Mouse (Mus musculus) 416B (cell line): ENCODE results near the gene Fam167b.
"Not testable (repeated sequence)": the region's sequence is repeated elsewhere in the genome, so short reads cannot be mapped to it uniquely, and the experiment has no call there.

ENCODE experiments used
- DNase-seq: peaks from one replicate; pipeline ENCODE4 v3.0.0; 2011; ENCODE audit warnings: low read depth

Fam167b gene

DNA sequence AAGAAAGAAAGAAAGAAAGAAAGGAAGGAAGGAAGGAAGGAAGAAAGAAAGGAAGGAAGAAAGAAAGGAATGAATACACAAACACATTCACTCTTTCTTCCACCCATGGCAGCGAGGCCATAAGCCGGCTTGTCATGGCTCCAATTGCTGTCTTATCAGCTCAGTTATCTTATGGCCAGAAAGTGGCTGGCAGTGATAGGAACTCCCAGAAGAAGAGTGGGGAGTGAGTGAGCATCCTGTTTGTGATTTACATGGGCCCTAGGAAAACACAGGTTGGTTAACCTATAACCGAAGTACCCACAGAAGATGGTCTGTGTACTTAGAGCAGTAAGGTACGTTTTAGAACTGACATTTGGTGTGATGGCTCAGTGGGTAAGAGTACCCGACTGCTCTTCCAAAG lies 17.2 kb downstream of the Fam167b start:
- no peak for DNase-seq

DNA sequence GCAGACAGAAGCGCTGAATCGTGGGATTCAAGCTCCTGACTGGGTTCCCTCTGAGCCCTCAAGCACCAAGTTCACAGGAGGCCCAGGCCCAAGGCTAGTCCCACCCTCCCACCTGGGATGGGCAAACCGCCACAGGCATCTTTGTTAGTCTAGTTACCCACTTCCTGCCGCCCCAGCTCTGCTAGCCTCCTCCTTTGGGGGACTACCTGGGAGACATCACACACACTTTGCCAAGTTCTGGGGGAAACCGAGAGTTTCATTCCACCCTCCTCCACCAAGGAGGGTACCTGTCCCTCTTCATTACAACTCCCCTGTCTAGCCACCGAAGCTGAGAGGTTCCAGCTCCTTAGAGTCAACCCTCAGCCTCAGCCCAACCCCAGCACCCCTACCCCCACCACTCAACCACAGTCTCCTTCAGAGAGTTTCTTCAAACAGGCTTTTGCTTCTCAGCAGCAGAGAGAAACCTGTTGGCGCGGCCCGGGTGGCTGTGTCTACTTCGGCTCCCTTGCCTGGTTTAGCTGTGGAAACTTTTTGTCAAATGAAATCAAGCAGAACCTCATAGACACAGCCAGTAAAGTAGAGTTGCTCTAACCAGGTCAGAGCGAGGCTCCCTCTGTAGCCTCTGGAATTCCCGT lies 19.9 kb downstream of the Fam167b start:
- no peak for DNase-seq

DNA sequence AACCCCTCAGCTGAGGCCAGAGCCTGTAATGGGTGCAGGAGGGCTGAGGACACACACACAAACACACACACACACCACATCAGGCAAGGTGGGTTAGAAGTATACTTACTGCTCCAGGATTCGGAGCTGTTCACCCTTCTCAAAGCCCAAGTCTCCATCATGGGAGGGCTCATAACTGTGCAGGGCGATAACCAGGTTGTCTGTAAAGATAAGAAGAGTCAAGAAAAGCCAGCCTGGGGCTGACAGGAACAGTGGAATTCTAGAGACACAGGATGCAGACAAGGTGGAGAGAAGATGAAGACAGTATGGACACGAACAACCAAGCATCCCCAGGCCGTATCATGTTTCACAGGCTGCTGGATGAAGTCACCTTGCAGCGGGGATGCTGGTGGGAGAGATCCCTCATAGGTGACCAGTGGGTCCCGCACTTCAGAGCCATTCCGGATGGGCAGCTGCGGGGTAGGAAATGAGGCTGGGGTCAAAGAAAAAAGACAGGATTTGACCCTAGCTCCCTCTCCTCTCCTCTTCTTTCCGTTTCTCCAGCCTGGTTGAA lies 21.0 kb downstream of the Fam167b start:
- no peak for DNase-seq

DNA sequence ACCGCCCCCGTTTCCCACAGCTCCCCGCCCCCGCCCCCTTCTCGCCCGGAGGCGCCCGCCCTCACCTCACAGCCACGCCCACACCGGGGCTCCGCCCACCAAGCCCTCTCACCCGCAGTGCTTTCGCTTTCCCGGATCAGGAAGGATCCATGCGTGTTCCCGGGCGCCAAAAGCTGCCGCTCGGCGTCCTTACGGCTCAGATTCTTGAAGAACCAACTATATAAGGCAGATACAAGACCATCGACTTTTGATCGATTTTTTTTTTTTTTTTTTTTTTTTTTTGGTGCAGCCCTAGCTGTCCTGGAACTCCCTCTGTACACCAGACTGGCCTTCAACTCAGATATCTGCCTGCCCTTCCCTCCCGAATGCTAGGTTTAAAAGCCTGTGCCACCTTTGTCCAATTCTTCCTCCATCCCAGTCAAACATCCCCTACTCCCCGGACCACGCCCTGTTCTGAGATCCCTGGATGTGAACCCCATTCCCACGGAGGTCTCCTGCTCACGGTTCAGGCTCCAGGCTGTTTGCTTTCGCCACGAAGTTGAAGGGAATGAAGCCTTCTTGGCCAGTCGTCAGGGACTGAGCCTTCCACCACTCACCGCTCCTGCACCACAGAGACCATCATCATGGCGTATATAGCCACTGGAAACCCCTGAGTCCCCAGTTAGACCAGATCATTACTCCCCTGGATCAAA lies 21.7 kb downstream of the Fam167b start:
- peak; percentile 93 for DNase-seq

DNA sequence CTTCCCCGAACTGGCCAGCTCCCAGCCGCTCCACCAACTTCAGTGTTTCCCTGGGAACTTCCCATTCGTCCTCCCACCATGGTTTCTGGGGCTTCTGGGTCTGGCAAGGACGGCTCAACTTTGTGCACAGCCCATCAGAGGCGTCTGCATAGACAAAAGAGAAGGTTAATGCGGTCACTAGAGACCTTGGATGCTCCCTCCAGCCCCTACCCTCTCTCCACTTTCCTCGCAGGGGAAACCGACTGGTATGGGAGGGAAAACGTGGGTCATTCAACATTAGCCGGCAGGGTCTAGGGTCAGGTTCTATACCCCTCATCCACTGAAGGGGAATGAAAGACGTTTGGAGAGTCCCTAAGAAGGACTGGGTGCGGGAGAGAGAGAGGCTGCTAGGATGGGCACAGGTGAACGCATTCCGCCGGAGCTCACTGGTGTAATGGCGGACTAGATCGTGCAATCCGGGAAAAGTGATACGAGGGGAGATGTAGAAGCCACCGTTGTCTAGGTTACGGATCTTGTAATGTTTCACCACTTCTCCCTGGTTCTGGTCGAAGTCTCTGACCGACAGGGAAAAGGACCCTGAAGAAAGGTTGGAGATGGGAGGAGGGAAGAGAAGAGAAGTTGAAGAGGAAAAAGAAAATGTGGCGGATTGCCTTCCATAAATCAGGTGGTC lies 22.4 kb downstream of the Fam167b start:
- no peak for DNase-seq

DNA sequence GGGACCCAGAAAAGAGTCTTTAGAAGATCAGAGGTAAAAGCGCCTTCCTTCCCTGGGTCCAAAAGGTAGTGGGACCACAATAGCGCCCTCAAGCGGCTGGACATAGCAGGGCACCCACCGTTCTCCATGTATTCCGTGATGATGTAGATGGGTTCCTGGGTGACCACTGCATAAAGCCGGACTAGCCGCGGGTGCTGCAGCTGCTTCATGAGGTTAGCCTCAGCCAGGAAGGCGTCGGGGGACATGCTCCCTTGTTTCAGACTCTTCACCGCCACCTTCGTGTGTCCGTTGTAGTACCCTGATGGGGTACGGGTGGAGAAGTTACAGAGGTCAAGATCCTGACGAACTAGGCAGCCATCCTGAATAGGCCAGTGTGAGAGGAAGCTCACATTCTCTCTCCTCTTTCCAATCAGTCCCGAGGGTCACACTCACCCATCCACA lies 22.9 kb downstream of the Fam167b start:
- DNase-seq, result peak; percentile 85

DNA sequence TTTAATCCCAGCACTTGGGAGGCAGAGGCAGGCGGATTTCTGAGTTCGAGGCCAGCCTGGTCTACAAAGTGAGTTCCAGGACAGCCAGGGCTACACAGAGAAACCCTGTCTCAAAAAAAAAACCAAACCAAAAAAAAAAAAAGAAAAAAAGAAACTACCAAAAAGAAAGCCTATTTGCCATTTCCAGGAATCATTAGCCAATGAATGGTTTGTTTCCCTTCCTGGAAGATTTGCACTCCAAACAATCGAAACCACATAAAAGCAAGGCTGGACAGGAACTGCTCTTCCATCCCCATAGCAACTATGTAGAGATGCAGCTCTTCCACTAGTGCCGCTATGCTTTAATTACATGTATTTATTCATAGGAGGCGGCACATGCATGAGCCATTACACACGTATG lies 23.8 kb downstream of the Fam167b start:
- not testable (repeated sequence) for DNase-seq

DNA sequence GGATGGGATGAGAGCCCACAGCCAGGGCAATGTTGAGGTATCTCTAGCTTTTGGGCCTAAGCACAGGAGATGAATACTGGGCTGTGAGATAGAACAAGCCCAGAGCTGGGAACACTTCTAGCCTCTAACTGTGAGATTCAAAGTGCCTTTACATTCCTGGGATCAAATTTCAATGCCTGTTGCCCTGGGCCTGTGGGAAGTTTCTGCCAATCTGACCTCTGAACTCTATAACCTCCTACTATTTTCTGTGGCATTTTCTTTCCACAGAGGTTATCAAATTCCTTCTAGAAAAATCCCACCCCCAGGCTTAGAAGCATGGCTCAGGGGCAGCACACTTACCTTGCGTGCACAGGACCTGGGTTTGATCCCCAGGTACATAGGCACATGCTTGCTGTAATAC lies 28.1 kb downstream of the Fam167b start:
- no peak for DNase-seq

DNA sequence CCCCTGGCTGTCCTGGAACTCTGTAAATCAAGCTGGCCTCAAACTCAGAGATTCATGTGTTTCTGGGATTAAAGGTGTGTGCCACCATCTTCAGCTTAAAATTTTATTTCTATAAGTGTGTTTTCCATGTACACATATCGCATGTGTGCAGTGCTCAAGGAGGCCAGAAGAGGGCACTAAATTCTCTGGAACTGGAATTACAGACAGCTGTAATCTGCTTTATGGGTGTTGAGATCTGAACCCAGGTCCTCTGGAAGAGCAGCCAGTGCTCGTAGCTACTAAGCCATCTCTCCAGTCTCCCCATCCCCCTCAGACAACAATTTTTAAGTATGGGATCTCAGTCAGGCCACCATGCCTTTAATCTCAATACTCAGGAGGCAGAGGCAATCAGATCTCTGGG lies 29.0 kb downstream of the Fam167b start:
- peak; percentile 64 for DNase-seq

DNA sequence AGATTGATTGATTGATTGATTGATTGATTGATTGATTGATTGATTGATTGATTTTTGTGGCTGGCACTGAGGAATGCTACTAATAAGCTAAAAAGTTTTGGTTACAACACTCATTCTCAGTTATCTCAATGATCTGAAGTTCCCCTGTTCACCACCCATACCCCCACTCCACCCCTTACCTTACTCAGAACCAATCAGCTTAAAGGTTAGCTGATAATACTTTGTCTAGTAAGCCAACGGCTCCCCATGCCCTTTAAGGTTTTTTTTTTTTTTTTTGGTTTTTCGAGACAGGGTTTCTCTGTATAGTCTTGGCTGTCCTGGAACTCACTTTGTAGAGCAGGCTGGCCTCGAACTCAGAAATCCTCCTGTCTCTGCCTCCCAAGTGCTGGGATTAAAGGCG lies 30.7 kb downstream of the Fam167b start:
- DNase-seq, result not testable (repeated sequence)

DNA sequence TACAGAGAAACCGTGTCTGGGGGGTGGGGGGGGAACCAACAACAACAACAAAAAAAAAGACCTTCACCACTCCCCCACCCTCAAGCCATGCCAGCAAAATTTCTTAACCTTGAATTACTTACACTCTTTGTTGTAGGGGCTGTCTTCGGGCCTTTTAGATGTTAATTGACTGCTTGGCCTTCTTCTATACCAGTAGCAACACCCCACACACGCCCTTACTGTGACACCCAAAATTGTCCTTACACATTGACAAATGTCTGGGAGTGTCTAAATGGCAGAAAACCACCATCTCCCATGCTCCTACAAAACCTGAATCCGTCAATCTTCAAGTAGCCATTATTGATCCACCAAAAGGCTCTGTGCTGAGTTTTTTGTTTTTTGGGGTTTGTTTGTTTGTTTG lies 34.2 kb downstream of the Fam167b start:
- no peak for DNase-seq

DNA sequence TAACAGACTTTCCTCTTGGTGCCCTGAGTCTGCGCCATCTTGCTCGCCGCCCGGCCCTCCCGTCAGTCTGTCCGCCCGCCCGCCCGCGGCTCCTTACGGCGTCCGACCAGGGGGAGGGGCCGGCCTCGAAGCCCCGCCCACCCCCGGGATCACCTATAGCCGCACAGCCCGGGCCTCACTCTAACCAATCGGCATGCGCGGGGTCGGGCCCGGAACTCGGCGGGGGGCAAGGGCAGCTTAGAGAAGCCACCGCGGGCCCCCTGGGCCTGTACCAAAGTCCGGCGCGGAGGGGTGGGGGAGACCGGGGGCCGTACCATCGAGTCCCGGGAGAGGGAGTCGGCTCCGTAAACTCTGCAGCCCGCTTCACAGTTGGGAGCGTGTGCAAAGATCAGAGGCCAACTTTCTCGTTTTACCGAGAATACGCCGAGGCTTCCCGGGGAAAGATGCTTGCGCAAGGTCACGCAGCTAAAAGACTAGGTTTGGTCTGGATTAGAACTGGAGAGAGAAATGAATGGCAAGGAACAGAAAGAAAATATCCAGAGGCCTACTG lies 35.7 kb downstream of the Fam167b start, which contains the start of gene Hdac1:
Gene Hdac1 (minus strand): TSS at position 122 of the 550 bp plus-strand sequence.
- DNase-seq, result peak; percentile 99

DNA sequence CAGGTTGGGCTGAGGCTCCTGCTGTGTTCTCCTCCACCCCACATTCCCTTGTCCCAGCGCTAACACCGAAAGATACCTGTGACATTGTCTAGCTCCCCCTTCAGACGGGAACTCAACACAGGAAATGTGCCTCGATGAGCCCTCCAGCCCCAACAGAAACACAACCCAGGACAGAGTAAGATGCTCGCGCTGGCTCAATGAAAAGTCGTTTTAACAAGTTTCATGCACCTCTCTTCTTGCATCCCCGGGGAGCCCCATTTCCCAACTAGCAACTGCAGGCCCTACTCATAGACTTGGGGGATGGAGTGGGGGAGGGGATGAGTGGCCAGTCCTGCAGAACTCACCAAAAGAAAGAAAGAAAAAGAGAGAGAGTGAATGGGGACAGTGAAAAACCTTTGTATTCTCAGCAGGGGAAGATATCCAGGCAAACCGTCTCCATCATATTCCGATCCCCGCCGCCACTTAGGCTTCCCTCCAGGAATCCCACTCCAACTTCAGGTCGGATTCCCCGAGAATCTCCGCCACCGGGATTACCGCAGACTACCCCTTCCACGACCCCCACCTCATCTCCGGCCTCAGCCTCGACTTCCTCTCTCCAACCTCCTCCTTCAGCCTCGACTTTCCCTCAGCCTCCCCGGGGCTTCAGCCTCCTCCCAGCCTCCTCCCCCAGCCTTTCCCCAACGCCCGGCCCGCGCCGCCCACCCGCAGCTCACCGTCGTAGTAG lies 36.3 kb downstream of the Fam167b start:
- DNase-seq, result peak; percentile 41

DNA sequence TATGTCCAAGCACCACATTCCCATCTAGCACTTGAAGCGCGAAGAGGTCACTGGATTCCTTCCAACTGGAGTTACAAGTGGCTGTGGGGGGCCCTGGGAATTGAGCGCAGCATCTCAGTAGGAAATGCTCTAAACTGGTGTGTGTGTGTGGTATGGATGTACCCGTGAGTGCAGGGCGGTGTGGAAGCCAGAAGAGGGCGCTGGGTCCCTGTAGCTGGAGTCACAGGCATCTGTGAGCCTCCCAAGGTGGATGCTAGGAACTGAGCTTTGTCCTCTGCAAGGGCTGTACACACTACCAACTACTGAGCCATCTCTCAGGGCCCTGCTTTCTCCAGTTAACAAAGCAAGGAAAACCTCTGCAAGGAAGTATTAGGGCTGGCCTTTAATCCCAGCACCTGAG lies 38.3 kb downstream of the Fam167b start:
- DNase-seq, result peak; percentile 57

DNA sequence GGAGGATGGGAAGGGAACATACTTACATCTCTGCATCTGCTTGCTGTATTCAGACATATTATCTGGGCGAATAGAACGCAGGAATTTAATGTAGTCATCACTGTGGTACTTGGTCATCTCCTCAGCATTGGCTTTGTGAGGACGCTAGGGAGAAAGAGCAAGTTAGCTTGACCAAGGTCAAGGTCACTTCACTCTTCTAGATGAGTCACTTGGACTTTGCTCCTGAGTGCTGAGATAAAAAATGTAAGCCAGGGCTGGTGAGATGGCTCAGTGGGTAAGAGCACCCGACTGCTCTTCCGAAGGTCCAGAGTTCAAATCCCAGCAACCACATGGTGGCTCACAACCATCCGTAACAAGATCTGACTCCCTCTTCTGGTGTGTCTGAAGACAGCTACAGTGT lies 49.4 kb downstream of the Fam167b start:
- DNase-seq, result peak; percentile 61
